Mouse (Mus musculus): ENCODE measurements around the gene Ptgfr. TPM values are rescaled to one million over a fixed set of nuclear protein-coding genes. Genes with fewer than 3 reads are reported as not detected.

Gene Ptgfr
- polyA plus RNA-seq (2017; shearing (Covaris generic)), result not detected

DNA sequence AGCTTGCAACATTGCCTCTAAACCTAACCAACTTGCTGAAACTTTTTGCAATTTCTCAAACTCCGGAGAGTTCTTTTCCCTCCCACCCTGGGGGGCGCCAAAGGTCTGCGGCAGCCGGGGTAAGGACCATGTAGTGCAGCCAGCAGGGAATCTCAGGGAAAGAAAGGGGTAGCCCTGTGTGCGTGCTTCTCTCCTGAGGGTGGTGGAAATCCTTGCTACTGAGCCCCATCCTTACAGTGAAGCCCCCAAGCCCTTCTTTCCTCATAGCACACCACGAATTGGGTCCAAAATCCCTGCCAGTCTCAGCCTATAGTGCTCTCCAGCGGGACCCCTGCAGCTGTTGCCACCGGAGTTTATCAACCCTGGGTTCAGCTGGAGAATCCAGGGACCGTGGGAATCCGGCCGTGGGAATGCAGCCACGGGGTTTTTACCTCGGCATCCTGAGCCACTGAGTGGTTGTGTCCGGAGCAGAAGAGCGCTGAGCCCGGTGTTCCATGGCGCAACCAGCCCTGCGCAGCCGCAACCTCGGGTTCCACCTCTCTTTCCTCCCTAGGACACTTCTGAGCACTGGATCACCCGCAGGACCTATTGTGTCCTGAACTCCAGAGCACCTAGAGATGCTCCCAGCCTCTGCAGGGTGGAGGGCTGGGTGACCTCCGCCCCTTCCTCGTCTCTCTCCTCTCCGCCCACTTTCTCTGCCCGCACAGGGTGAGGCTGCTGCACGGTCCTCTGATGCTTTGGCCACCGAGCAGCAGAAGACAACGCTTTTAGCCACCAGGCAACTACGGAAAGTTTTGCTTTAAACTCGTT, at the start of gene Ptgfr:
Gene Ptgfr (minus strand): TSS at position 760 of the 810 bp plus-strand sequence.

DNA sequence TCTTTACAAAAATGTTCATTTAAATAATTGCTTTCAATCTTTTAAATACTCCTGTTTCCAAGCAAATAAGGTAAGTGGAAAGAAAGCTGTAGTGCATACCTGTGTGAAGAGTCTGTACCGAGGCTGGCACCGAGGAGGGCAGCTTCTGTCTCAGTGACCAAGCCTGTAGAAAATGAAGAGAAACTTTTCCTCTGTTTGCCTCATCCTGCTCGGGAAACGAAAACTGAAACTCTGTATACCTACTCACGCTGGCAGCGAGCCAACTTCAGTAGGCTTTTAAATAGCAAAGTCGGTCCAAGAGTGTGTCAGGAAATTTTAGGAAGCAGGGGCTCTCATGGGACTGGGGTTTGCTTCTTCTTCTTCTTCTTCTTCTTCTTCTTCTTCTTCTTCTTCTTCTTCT, 87.7 kb downstream of the Ptgfr start, which contains the start of gene Ifi44:
Gene Ifi44 (minus strand): TSS at position 224 of the 400 bp plus-strand sequence.

Other genes starting within 250 kb of the Ptgfr start
- gene Ifi44, start 87.7 kb downstream of the Ptgfr start, polyA plus RNA-seq (2017; shearing (Covaris generic)), result 3.6 TPM
- gene Ifi44l, start 74.7 kb downstream of the Ptgfr start, polyA plus RNA-seq (2017; shearing (Covaris generic)), result not detected

Data from CD4-positive, CD25-positive, alpha-beta regulatory T cell, adult 9 weeks (primary cell).